Mouse (Mus musculus) adrenal gland, adult 10 weeks (tissue): Measurements from ENCODE around the gene Uvrag. TPM values are rescaled to one million over a fixed set of nuclear protein-coding genes. Genes with fewer than 3 reads are reported as not detected.

Source experiments
- polyA plus RNA-seq: library from polyadenylated mRNA; stranded (reverse); fragments of 350-450 nt; fragmentation: Illumina TruSeq; extraction: RNeasy Lipid Tissue Mini Kit (QIAGEN cat#74804); gene quantifications from one replicate; pipeline ENCODE4 v1.2.3, GENCODE M21; 2014; ENCODE audit warnings: low read depth, low replicate concordance

Uvrag gene
- polyA plus RNA-seq, result 15.5 TPM

DNA sequence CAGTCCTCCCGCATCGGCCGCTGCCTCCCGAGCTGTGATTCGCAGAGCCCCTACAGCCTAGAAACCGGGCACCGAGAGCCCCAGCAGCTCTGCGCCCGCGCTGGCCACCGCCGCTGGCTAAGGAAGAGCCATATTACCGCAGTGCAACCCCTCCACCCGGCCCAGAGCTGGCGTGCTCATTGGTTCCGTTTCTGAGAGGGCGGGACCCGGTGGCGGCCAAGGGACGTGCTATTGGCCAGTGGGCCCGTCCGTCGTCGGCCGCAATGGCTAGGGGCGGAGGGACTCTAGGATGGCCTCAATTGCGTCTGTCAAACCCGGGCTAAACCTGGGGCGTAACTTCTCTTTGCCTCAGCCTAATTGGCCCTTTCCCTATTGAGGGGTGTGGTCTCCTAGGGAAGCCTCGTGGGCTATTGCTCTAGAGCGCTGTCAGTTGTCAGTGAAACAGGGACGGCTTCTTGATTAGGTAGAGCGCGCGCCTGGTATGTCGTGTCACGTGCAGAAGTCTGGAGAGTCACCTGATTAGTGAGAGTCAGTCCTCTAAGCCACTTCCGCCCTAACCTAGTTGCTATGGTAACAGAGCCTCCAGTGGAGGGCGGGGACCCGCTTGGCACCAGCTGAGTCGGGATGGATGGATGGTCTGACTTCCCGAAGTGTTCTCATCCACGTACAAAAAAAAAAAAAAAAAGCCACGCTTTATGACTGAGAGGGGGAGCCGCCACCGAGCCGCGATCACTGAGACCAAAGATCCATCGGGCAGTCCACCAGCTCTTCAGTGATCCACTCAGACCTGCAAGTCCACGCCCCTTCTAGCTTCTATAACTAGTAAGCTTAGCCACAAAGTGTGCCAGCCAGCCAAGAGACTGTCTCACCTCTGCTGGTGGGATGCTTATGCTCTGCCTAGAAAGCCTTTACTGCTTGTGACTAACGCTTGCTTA lies at the start of gene Uvrag:
Uvrag (minus strand) TSS at position 158 of the 935 bp plus-strand sequence.

DNA sequence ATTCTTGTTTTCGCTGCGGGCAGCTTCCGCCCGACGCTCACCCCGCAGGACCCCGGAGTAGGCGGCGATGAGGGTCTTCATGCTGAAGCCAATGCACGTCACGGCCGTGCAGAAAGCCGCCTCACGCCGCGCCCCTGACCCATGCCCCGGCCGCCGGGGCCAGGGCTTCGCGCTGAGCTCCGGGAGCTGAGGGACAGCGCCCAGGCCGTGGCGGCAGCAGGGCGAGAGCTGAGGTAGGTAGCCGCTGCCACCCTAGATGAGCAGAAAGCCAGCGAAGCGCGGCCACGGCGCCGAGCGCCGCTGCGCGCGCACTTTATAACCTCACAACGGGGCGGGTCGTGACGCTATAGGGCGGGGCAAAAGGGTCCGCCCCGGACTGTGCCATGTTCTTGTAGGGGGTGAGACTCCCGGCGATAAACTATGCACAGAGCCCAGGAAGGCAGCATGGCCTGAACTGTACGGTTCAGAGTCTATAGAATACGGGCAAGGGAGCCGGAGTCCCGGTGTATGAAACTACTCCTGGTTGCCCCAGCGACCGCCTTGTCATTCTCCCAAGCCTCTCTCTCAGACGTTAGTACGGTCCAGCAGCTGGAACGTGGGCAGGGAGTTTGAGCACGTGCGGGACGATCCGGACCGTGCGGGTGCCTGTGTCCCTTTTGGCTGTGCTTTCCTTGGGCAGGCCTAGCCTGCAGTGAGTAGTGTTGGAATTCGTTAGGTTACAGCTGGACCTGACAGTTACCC lies 41.7 kb upstream of the Uvrag start, which contains the start of gene Dgat2:
Dgat2 (minus strand) TSS at position 288 of the 741 bp plus-strand sequence.

Other genes with a start within 250 kb of the Uvrag start
- gene Dgat2, start 41.6 kb upstream of the Uvrag start, polyA plus RNA-seq, result 35.8 TPM
- not detected for gene Mogat2, start 97.5 kb upstream of the Uvrag start, polyA plus RNA-seq
- 0.82 TPM for gene Map6, start 126.3 kb upstream of the Uvrag start, polyA plus RNA-seq
- gene Serpinh1, start 212.1 kb upstream of the Uvrag start, polyA plus RNA-seq, result 70.7 TPM
- gene Gdpd5, start 240.3 kb upstream of the Uvrag start, polyA plus RNA-seq, result 0.17 TPM